Mouse (Mus musculus) heart, embryonic 14.5 days (tissue): ENCODE results near the gene C1ql1. TPM values are rescaled to one million over a fixed set of nuclear protein-coding genes. Genes with fewer than 3 reads are reported as not detected.
A peak's percentile ranks its signal among the peaks of the same experiment; 100 is the strongest.

ENCODE experiments used
- ATAC-seq: fragments of 200-750 bp; cut with Nextera tagmentation; 2 replicates; pipeline ENCODE4 v1.8.0; 2017; ENCODE audit warnings: low read depth, moderate TSS enrichment; ENCODE audit not compliant: insufficient number of reproducible peaks, insufficient read depth, low FRiP score
- H3K27ac ChIP-seq, 2 experiments: fragments of 200-500 bp in 1 of 2; fragments of 300-500 bp in 1 of 2; sonication (generic) in 1 of 2; replicated peaks in 1 of 2; 2 replicates each; pipeline ENCODE4 v1.5.1; 2012 to 2014; ENCODE audit warnings: low read depth in 2 of 2, low read length in 2 of 2, control low read depth in 1 of 2, mild to moderate bottlenecking in 1 of 2, mixed read lengths in 1 of 2; ENCODE audit not compliant: control insufficient read depth in 1 of 2, insufficient read depth in 1 of 2
- H3K27me3 ChIP-seq: fragments of 300-500 bp; sonication (generic); 2 replicates; pipeline ENCODE4 v1.6.1; 2014; ENCODE audit warnings: mild to moderate bottlenecking, low read length, control low read depth; ENCODE audit not compliant: control insufficient read depth, insufficient read depth
- H3K36me3 ChIP-seq: fragments of 300-500 bp; sonication (generic); 2 replicates; pipeline ENCODE4 v1.6.1; 2014; ENCODE audit warnings: mild to moderate bottlenecking, control low read depth, low read length, mixed read lengths; ENCODE audit not compliant: control insufficient read depth, insufficient read depth
- H3K4me1 ChIP-seq, 2 experiments: fragments of 200-500 bp in 1 of 2; fragments of 300-500 bp in 1 of 2; sonication (generic) in 1 of 2; 2 replicates each; pipeline ENCODE4 v1.6.1; 2012 to 2014; ENCODE audit warnings: low read length in 2 of 2, control low read depth in 1 of 2, mixed read lengths in 1 of 2; ENCODE audit not compliant: control insufficient read depth in 2 of 2, insufficient read depth in 2 of 2
- H3K4me2 ChIP-seq: fragments of 300-500 bp; sonication (generic); 2 replicates; pipeline ENCODE4 v1.6.1; 2014; ENCODE audit warnings: mild to moderate bottlenecking, low read length
- H3K4me3 ChIP-seq, 2 experiments: fragments of 200-500 bp in 1 of 2; fragments of 300-500 bp in 1 of 2; sonication (generic) in 1 of 2; 2 replicates each; pipeline ENCODE4 v1.5.1; 2012 to 2014; ENCODE audit warnings: low read length in 2 of 2, mild to moderate bottlenecking in 2 of 2, control low read depth in 1 of 2, low read depth in 1 of 2, moderate library complexity in 1 of 2; ENCODE audit not compliant: control insufficient read depth in 1 of 2, insufficient read depth in 1 of 2
- H3K9ac ChIP-seq: fragments of 300-500 bp; sonication (generic); 2 replicates; pipeline ENCODE4 v1.6.1; 2014; ENCODE audit warnings: mild to moderate bottlenecking, low read length
- H3K9me3 ChIP-seq: fragments of 300-500 bp; sonication (generic); 2 replicates; pipeline ENCODE4 v1.6.1; 2016; ENCODE audit warnings: low read length, control low read depth; ENCODE audit not compliant: control insufficient read depth
- WGBS: fragments of 180-500 bp; shearing (Covaris S2); extraction: QIAGEN DNeasy Blood & Tissue Kit; methylation state at CpG from one replicate; pipeline ENCODE4 v1.1.7; 2014; 5-methylcytosine and 5-hydroxymethylcytosine counted together
- polyA plus RNA-seq: library from polyadenylated mRNA; unstranded; fragments of >200 nt; fragmentation: Nextera tagmentation; extraction: Ambion mirVana; gene quantifications from 2 replicates; pipeline ENCODE4 v1.2.1, GENCODE M21; 2014

The C1ql1 gene
- polyA plus RNA-seq, 1 experiment from 2014 or later: 1.5 TPM

- H3K4me3 ChIP-seq: no peak overlapping the region
- no peaks in the 10 kb centered on the region for H3K9me3 ChIP-seq
- H3K4me1 ChIP-seq: no peaks in the 10 kb centered on the region
- no peak for ATAC-seq
- 42% methylated on average over 5 of the region's 5 CpGs for WGBS
- no peak overlapping the region for H3K4me2 ChIP-seq
- no peak overlapping the region for H3K27ac ChIP-seq
- peaks cover 35% of the 10 kb centered on the region for H3K27me3 ChIP-seq
- H3K36me3 ChIP-seq: no peaks in the 10 kb centered on the region
- H3K9ac ChIP-seq: no peak overlapping the region
These were observed 25.1 kb upstream of the C1ql1 start for GRCm38 (mm10) chr11:102971604-102972003.

DNA sequence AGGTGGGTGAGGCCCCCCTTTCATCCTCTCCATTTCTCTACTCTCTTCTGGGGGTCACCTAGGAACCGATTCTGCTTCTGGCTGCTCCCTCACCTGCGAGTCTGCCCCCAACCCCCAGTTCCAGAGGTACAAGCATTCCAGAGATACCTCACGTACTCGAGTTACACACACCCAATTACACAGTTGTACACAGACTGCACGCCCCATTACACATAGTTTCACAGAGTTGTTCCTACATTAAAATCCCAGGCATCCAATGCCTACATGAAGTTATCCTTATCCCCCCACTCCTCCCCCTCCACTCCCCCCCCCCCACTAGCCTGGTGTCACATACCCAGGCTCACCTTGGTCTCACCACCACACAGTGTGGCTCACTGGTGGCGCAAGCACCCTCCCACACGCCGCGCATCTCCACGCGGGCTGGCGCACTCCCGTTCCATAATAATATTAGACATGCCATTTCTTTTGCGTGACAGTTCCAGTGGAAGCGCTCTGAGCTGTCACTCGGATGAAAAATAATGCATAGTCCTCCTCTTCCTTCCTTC, 18.1 kb upstream of the C1ql1 start:
- Histone ChIP-seq H3K27me3 (peaks cover 45% of the 10 kb centered on the region), H3K27ac (no peak overlapping the region), H3K9ac (no peak overlapping the region), H3K4me3 (no peak overlapping the region), H3K4me1 (peaks cover 9 to 14% of the 10 kb centered on the region in 2 experiments), H3K4me2 (no peak overlapping the region), H3K36me3 (no peaks in the 10 kb centered on the region), H3K9me3 (no peaks in the 10 kb centered on the region)
- ATAC-seq: no peak
- WGBS: 65% methylated on average over 16 of the region's 16 CpGs

DNA sequence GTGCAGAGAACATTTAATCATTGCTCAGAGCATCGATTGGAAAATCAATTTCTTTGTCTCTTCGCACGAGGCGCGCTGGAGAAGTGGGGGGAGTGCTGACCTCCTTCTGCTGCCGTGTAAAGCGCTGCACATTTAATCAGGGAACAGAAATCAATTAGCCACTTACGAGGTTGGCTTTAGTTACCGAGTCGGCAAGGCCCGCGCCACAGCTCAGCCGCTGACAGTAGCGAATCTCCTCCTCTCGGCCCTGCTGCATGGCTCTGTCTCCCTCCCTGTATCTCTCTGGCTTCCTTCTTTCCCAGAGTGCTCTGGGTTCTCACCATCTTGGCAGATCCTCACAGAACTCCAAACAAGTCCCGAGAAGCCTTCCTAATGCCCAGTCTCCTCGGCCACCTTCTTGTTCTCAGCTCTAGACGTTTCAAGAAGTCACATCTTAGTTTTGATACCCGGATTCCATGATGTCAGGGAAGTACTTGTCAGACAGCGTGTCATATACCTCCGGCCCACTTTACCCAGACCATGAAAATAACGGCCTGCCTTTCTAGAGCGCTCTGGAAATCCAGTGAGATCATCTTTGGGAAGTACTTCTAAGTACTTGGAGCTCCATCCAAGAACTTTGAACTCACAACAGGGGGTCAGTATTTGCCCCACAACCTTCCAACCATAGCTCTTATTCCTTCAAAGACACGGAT, 17.5 kb upstream of the C1ql1 start:
- Histone ChIP-seq H3K4me3 (peak overlapping the region in 1 of 2 experiments; percentile 8; a peak in 1 of 4 replicates), H3K27me3 (peaks cover 44% of the 10 kb centered on the region), H3K36me3 (no peaks in the 10 kb centered on the region), H3K4me1 (peaks cover 9 to 14% of the 10 kb centered on the region in 2 experiments), H3K9ac (peak overlapping the region; percentile 64; the same call in 1 of the 2 replicates), H3K9me3 (no peaks in the 10 kb centered on the region), H3K4me2 (peak overlapping the region; percentile 44), H3K27ac (no peak overlapping the region)
- WGBS: 21% methylated on average over 24 of the region's 24 CpGs
- ATAC-seq: no peak

DNA sequence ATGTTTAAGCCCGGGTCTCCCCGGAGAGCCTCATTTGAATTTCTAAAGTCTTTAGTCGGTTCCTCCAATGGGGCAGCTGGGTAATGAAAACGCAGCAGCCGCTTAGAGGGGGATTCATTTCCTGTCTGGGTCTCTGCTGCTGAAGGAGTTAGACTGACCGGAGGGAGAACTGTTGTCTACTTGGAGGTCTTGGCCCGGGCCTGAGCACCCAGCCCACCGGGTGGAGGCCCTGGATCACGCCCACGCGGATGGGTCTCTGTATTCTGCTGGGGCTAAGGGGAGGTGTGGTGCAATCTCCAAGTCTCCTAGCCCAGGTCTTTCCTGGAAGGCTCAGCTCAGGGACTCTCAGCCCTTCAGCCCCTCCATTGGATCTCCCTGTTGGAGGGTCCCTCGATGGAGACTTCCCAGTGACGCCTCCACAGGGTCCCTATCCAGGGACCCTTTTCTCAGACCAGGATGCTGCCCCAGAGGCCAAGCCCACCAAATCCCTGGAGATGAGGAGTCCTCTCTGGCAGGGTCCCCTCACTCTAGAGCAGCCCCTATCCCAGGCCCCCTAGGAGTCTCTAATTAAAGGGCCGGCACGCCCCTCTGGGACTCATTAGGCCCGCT, 16.9 kb upstream of the C1ql1 start:
- Histone ChIP-seq H3K4me3 (peak overlapping the region in 1 of 2 experiments; percentile 8; a peak in 1 of 4 replicates), H3K27me3 (peaks cover 42% of the 10 kb centered on the region), H3K9me3 (no peaks in the 10 kb centered on the region), H3K36me3 (no peaks in the 10 kb centered on the region), H3K4me2 (peak overlapping the region; percentile 44), H3K27ac (no peak overlapping the region), H3K9ac (peak overlapping the region; percentile 64; the same call in 1 of the 2 replicates), H3K4me1 (peaks cover 9 to 14% of the 10 kb centered on the region in 2 experiments)
- 11% methylated on average over 16 of the region's 16 CpGs for WGBS
- no peak for ATAC-seq

GRCm38 (mm10) chr11:102962861-102963245, 16.4 kb upstream of the C1ql1 start:
- H3K9ac ChIP-seq: no peak overlapping the region
- H3K27me3 ChIP-seq: peaks cover 39% of the 10 kb centered on the region
- no peaks in the 10 kb centered on the region for H3K36me3 ChIP-seq
- 34% methylated on average over 7 of the region's 7 CpGs for WGBS
- H3K27ac ChIP-seq: no peak overlapping the region
- no peak overlapping the region for H3K4me3 ChIP-seq
- ATAC-seq: no peak
- H3K4me1 ChIP-seq: peaks cover 9 to 14% of the 10 kb centered on the region in 2 experiments
- H3K9me3 ChIP-seq: no peaks in the 10 kb centered on the region
- peak overlapping the region; percentile 44; the same call in 1 of the 2 replicates for H3K4me2 ChIP-seq

DNA sequence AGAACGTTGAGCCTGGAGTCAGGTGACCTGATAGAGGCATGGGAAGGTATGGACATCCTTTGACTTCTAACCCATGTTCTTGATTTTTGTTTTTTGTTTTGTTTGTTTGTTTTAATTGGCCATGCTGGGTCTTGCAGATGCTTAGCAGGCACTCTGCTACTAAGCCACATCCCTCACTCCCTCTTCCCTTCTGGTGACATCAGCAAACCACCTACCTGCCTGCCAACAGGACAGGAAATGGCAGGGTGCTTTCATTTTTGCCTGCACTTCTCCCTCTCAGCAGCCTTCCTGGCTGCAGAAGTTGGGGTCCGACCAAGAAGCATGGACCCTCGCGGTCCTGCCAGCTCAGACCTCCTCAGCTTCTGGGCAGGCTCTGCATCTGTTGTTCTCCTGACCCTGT, 14.6 kb upstream of the C1ql1 start:
- no peak for ATAC-seq
- Histone ChIP-seq H3K27me3 (peaks cover 22% of the 10 kb centered on the region), H3K9me3 (no peaks in the 10 kb centered on the region)

GRCm38 (mm10) chr11:102958870-102959269, 12.4 kb upstream of the C1ql1 start:
- Histone ChIP-seq H3K9ac (no peak overlapping the region), H3K36me3 (no peaks in the 10 kb centered on the region), H3K4me2 (no peak overlapping the region), H3K4me3 (no peak overlapping the region), H3K27ac (no peak overlapping the region), H3K27me3 (peaks cover 15% of the 10 kb centered on the region), H3K4me1 (peaks cover 23% of the 10 kb centered on the region in 2 experiments), H3K9me3 (no peaks in the 10 kb centered on the region)
- no peak for ATAC-seq
- WGBS: 80% methylated on average over 1 of the region's 1 CpGs

More for the DNA sequence above, 14.6 kb upstream of the C1ql1 start:
- Histone ChIP-seq H3K27ac (no peak overlapping the region), H3K4me1 (peaks cover 16 to 22% of the 10 kb centered on the region in 2 experiments), H3K9ac (no peak overlapping the region), H3K4me2 (no peak overlapping the region), H3K36me3 (no peaks in the 10 kb centered on the region), H3K4me3 (no peak overlapping the region)
- 87% methylated on average over 4 of the region's 4 CpGs for WGBS
